Mouse (Mus musculus) heart, adult 2 months (tissue): ENCODE measurements around the gene Ethe1. TPM values are rescaled to one million over a fixed set of nuclear protein-coding genes. Genes with fewer than 3 reads are reported as not detected.
A peak's percentile ranks its signal among the peaks of the same experiment; 100 is the strongest.

Experiments used
- DNase-seq, 2 experiments: peaks; one replicate each; pipeline ENCODE4 v3.0.0; 2021
- H3K27ac ChIP-seq: fragments of 200-600 bp; 2 replicates; pipeline ENCODE4 v1.8.1; 2022
- H3K27me3 ChIP-seq: fragments of 200-500 bp; 2 replicates; pipeline ENCODE4 v1.6.1; 2012; ENCODE audit warnings: mild to moderate bottlenecking, low read length, inconsistent platforms, mixed read lengths; ENCODE audit not compliant: control insufficient read depth, insufficient read depth
- H3K36me3 ChIP-seq: fragments of 200-500 bp; 2 replicates; pipeline ENCODE4 v1.6.1; 2012; ENCODE audit warnings: low read length, inconsistent platforms; ENCODE audit not compliant: control insufficient read depth, insufficient read depth
- H3K4me1 ChIP-seq: fragments of 200-500 bp; 2 replicates; pipeline ENCODE4 v1.6.1; 2011; ENCODE audit warnings: low read length; ENCODE audit not compliant: control insufficient read depth, insufficient read depth
- H3K4me3 ChIP-seq: fragments of 200-600 bp; 2 replicates; pipeline ENCODE4 v1.8.1; 2022
- H3K79me2 ChIP-seq: fragments of 200-500 bp; replicated peaks from 2 replicates; pipeline ENCODE4 v1.6.1; 2012; ENCODE audit warnings: mild to moderate bottlenecking, inconsistent platforms, low read length, moderate library complexity, mixed read lengths; ENCODE audit not compliant: control insufficient read depth, insufficient read depth
- H3K9ac ChIP-seq: fragments of 200-500 bp; 2 replicates; pipeline ENCODE4 v1.6.1; 2012; ENCODE audit warnings: low read depth, mild to moderate bottlenecking, control low read depth, inconsistent platforms, low read length, mixed read lengths
- CTCF ChIP-seq: fragments of 200-600 bp; IDR thresholded peaks from 2 replicates; pipeline ENCODE4 v1.8.1; 2022; ENCODE audit warnings: antibody characterized with exemption, mild to moderate bottlenecking, moderate library complexity
- EP300 ChIP-seq: fragments of 200-500 bp; IDR thresholded peaks from 2 replicates; pipeline ENCODE4 v1.6.1; 2011; ENCODE audit warnings: low read depth, low read length, control low read depth; ENCODE audit not compliant: insufficient read depth
- POLR2A ChIP-seq: fragments of 200-500 bp; IDR thresholded peaks from 2 replicates; pipeline ENCODE4 v1.6.1; 2011; ENCODE audit warnings: mild to moderate bottlenecking, low read depth, low read length, control low read depth; ENCODE audit not compliant: insufficient read depth
- WGBS: fragments of 180-500 bp; shearing (Covaris S2); methylation state at CpG from one replicate; pipeline ENCODE4 v1.1.7; 2018; 5-methylcytosine and 5-hydroxymethylcytosine counted together
- intact Hi-C: fragments of 180-260 bp; cut with DNase I; formaldehyde crosslinking; loops from one replicate; pipeline ENCODE4 v1.15.1; 2025
- polyA plus RNA-seq: library from polyadenylated mRNA; depleted of rRNA; stranded (reverse); fragments of >200 nt; gene quantifications from 2 replicates; pipeline ENCODE4 v1.2.3, GENCODE M21; 2012
- total RNA-seq, 2 experiments: library from RNA; stranded (reverse); gene quantifications; 2 replicates each; pipeline ENCODE4 v1.2.3; 2021

Gene Ethe1
- total and polyA plus RNA-seq, 3 experiments, result 50.4 to 65.2 (median 53.2) TPM

DNA sequence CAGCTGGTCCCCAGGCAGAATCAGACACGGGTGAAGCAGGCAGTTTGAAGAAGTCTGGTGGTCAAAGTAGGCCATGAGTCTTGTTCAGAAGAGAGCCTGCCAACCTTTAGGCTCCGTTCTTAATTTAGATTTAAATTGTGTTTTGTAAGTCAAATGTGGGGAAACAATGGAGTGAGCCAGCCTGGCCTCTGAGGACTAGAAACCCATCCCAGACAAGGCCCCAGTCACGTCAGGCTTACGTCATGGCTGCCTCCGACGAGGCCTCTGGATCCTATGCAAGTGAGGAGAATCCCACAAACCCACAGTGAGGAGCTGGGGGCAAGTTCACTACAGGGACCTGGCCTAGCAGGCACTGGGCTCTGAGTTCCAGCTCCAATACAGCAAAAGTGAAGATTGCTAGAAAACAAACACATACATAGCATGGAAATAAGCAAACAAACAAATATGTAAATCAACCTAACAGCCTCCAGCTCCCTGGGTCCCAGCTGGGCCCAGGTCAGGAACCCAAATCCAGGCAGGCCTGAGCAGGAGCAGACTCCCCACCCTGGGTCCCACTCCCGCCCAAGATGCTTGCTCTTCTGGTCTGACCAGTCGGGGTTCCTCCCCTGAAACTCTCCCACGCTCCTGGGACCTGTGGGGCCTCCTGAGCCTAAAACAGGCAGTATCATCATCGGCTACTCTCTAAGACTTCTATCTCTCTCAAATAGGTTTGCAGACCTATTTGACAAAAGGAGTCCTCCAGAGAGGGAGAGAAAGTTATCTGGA is 43.0 kb downstream of the Ethe1 start:
- intact Hi-C loops, result loop anchor here (2.0 kb wide), 1 partner anchor 19 kb away; the partner anchor contains the start of gene Phldb3
- WGBS, result 88% methylated on average over 10 of the region's 10 CpGs
- no peak for TF ChIP-seq CTCF
- TF ChIP-seq POLR2A, result no peak
- TF ChIP-seq EP300, result no peak
- H3K27ac ChIP-seq, result no peak overlapping the region
- DNase-seq, result no peak
- H3K4me3 ChIP-seq, result no peak overlapping the region
- H3K79me2 ChIP-seq, result no peaks in the 10 kb centered on the region
- H3K36me3 ChIP-seq, result no peaks in the 10 kb centered on the region
- H3K4me1 ChIP-seq, result peaks cover 2% of the 10 kb centered on the region
- no peak overlapping the region for H3K9ac ChIP-seq
- H3K27me3 ChIP-seq, result no peaks in the 10 kb centered on the region

DNA sequence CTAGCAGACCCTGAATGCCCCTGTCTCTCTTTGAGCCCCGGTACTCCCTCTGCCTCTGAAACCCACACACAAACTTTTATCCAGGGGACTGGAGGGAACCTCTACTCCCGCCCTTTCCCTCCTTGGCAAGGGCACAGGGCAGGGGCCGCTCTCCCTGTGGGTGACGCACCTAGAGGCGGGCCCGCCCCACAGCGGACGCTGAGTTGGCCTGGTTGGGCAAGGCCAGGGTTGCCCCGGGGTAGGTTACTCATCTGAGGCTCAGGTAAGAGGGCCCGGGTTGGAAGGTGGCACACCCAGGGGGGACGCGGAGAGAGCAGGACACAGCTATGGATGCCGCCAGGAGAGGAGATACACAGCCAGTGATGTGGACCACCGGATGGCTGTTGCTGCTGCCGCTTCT is 48.9 kb downstream of the Ethe1 start, which contains the start of gene Lypd3:
Gene Lypd3, plus strand, starts transcription at position 287 of the 400 bp plus-strand sequence.
- H3K27ac ChIP-seq, result no peak within 1 kb of the TSS
- H3K9ac ChIP-seq, result no peak within 1 kb of the TSS
- no peak within 1 kb of the TSS for H3K4me3 ChIP-seq
- intact Hi-C loops, result no loop called here
- no peaks in the 10 kb centered on the region; the same call in 1 of the 2 replicates for H3K4me1 ChIP-seq
- peaks cover 17% of the 10 kb centered on the region for H3K27me3 ChIP-seq
- DNase-seq, result no peak
- 21% methylated on average over 15 of the region's 15 CpGs for WGBS
- TF ChIP-seq CTCF, result no peak
- TF ChIP-seq EP300, result no peak
- no peak for TF ChIP-seq POLR2A
- no peaks in the 10 kb centered on the region for H3K79me2 ChIP-seq
- no peaks in the 10 kb centered on the region for H3K36me3 ChIP-seq

DNA sequence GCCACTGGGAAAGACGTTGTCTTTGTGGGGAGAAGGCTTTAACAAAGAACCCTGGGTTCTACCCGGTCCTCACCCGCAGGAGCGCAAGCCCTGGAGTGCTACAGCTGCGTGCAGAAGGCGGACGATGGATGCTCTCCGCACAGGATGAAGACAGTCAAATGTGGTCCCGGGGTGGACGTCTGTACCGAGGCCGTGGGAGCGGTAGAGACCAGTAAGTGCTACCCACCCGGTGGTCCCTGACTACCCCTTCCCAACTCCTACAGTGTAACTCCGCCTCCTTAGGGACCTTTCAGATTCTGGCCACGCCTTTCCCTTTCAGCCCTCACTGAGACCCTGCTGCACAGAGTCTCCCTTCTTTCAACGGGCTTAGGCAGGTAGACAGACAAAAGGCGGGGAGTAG is 49.7 kb downstream of the Ethe1 start:
- 6% methylated on average over 18 of the region's 18 CpGs for WGBS
- intact Hi-C loops, result no loop called here
- Histone ChIP-seq H3K36me3 (no peaks in the 10 kb centered on the region), H3K9ac (no peak overlapping the region), H3K27me3 (peaks cover 17% of the 10 kb centered on the region), H3K79me2 (no peaks in the 10 kb centered on the region), H3K4me1 (no peaks in the 10 kb centered on the region; the same call in 1 of the 2 replicates), H3K27ac (no peak overlapping the region), H3K4me3 (no peak overlapping the region)
- DNase-seq, result no peak
- TF ChIP-seq POLR2A (no peak), EP300 (no peak), CTCF (no peak)

DNA sequence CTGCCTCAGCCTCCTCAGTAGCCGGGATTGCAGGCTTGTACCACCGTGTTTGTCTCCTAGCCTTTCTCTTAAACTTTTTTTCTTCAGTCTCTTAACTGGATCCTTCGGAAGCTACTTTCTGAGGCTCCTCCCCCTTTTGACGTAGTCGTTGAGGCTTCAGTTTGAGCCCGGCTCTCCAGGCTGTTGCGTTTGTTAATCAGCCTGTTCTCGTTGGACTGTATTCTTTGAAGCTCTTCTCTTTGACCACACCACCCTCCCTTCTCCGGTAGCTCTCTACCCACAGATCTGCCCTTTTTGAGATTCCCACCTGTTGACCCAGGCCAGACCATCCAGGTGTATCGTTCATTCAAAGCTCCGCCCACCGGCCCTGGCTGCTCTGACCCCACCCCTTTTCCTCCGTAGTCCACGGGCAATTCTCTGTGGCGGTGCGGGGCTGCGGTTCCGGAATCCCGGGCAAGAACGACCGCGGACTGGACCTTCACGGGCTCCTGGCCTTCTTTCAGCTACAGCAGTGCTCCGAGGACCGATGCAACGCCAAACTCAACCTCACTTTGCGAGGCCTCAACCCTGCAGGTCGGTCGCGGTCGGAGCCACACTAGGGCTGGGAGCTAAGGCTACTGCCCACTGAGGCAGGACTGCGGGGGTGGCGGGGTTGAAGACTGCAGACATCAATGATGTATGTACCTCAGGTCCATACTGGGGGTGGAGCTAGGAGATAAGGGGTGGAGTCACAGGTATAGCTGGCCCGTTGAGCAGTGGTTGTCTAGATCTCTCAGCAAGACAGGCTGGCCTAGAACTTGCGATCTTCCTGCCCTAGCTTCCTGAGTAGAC is 50.9 kb downstream of the Ethe1 start:
- H3K36me3 ChIP-seq, result no peaks in the 10 kb centered on the region
- 0 out of 2 replicates have a peak overlapping the region, but pooled peaks have one; percentile 22 for H3K4me3 ChIP-seq
- TF ChIP-seq POLR2A (no peak), EP300 (no peak), CTCF (no peak)
- no peak overlapping the region for H3K27ac ChIP-seq
- intact Hi-C loops, result no loop called here
- WGBS, result 3% methylated on average over 35 of the region's 35 CpGs
- DNase-seq, result peak in 1 of 2 experiments; percentile 31
- no peaks in the 10 kb centered on the region; the same call in 1 of the 2 replicates for H3K4me1 ChIP-seq
- H3K79me2 ChIP-seq, result no peaks in the 10 kb centered on the region
- H3K9ac ChIP-seq, result no peak overlapping the region
- H3K27me3 ChIP-seq, result peaks cover 17% of the 10 kb centered on the region

DNA sequence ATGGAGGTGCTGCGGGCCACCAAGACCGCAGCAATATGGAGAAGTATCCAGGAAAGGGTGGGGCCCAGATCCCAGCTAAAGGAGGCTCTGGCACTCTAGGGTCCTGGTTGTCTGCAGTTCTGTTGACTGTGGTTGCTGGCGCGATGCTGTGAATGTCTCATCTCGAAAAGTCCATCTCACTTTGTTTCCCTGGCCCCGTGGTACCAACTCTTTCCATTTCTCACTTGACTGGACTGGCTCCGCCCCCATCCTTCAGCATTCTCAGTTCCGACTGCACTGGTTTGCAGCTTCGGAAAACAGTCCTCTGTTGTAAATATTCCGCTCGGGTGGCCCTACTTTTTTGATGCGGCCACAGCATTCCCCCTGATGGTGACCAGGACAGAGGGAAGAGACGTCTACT is 53.1 kb downstream of the Ethe1 start:
- Histone ChIP-seq H3K4me3 (no peak overlapping the region), H3K27me3 (peaks cover 17% of the 10 kb centered on the region), H3K4me1 (no peaks in the 10 kb centered on the region; the same call in 1 of the 2 replicates), H3K36me3 (no peaks in the 10 kb centered on the region), H3K79me2 (no peaks in the 10 kb centered on the region), H3K27ac (no peak overlapping the region), H3K9ac (no peak overlapping the region)
- intact Hi-C loops, result no loop called here
- TF ChIP-seq CTCF (no peak), POLR2A (no peak), EP300 (no peak)
- WGBS, result 65% methylated on average over 13 of the region's 13 CpGs
- no peak for DNase-seq
